Mouse (Mus musculus) gastrocnemius, postnatal 14 days (tissue): ENCODE measurements around the gene Gm13306. TPM values are rescaled to one million over a fixed set of nuclear protein-coding genes. Genes with fewer than 3 reads are reported as not detected.
"Not testable (repeated sequence)": the region's sequence is repeated elsewhere in the genome, so short reads cannot be mapped to it uniquely, and the experiment has no call there.

ENCODE experiments used
- DNase-seq: peaks from one replicate; pipeline ENCODE4 v3.0.0; 2021; ENCODE audit warnings: mixed read lengths
- intact Hi-C: fragments of 180-260 bp; cut with DNase I; formaldehyde crosslinking; loops from one replicate; pipeline ENCODE4 v1.15.1; 2025; ENCODE audit warnings: low total_unique reads
- long read RNA-seq, 2 experiments: library from polyadenylated mRNA; stranded (forward); transcript quantifications; one replicate each; pipeline ENCODE4 v2.0.0; 2021
- total RNA-seq, 2 experiments: library from RNA; stranded (reverse); gene quantifications; 2 replicates each; pipeline ENCODE4 v1.2.3; 2021

Gm13306 gene
- total RNA-seq: 1 to 10 TPM in 1 of 2 experiments, under 1 TPM in 1; 0.86 to 2.1 TPM
- long read RNA-seq, experiment 1, partial matches to known transcripts: 0 of 1 reads
- long read RNA-seq, experiment 1, other reads (novel, unspliced or antisense): 1 of 1 reads
- long read RNA-seq, experiment 2, partial matches to known transcripts: 0 of 3 reads
- long read RNA-seq, experiment 2, other reads (novel, unspliced or antisense): 1 of 3 reads

DNA sequence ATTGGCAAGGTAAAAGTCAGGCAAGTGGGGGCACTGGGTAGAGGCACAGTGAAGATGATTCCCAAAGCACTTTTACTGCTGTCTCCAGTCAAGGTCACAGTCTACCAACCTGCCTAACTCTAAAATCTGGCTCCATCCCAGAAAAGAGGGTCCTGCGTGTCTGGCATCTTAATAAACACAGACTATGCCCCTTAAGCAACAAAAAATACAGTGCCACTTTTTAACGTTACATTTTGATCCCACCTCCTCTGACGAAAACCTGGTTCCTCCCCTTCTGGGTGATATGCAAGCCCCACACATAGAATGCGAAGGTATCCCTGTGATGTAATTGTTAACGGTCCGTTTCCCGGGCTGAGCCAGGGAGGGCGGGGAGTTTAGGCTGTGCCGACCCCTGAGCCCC, at the start of gene Gm13306:
Gm13306 (plus strand) TSS at position 301 of the 400 bp plus-strand sequence.
- intact Hi-C loops, DNase-seq: not testable (repeated sequence)

DNA sequence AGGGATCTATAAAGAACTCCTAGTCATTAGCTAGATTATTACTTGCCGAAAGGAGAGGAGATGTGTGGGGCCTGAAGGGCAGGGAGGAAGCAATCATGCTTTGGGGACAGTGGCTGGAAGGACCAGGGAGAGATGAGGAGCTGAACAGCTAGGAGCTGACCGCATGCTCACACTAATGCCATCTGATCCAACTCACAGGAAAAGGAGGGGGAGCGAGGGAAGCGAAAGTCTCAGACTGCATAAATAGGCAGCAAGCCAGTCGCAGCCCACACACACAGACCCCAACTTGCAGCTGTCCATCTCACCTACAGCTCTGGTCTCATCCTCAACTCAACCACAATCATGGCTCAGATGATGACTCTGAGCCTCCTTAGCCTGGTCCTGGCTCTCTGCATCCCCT, 38.7 kb upstream of the Gm13306 start, which contains the start of gene Gm13304:
Gm13304 (plus strand) TSS at position 301 of the 400 bp plus-strand sequence.
- DNase-seq, intact Hi-C loops: not testable (repeated sequence)

DNA sequence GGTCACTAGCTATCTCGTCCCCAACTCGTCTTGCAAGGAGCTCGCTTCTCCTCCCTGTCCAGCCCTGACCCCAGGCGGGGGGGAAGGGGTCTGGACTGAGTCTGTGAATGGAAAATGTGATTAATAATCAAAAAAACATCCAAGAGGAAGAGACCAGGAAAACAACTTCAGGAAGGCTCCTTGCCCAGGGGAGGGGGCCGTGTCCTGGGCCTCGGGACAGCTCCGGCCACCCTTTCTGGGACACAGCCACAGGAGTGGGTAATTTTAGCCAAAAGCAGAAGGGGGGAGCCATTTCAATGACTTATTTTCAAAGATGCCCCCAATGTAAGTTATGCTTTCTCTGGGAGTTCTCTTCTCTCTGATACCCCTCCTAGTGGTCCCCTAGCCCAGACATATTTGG, 15.3 kb downstream of the Gm13306 start, which contains the start of gene Gm13305:
Gm13305 (minus strand) TSS at position 101 of the 400 bp plus-strand sequence.
- DNase-seq, intact Hi-C loops: not testable (repeated sequence)

DNA sequence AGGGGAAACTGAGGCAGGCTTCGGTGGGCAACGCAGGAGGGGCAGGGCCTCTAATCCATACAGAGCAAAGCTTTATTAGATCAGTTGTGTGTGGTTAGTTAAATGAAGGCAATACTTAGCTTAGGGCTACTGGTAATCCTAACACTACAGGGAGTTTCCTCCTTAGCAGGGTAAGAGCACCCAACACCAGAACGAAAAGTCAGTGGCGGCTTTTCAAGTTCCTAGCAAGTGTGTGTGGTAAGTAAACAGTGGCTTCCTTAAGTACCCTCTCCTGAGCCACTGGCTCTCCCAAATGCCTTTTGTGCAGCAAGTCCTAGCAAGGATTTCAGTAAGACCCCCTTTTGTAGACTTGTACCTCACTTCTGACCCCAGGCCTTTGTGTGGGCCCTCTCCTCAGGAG, 25.0 kb downstream of the Gm13306 start:
- DNase-seq, intact Hi-C loops: not testable (repeated sequence)

DNA sequence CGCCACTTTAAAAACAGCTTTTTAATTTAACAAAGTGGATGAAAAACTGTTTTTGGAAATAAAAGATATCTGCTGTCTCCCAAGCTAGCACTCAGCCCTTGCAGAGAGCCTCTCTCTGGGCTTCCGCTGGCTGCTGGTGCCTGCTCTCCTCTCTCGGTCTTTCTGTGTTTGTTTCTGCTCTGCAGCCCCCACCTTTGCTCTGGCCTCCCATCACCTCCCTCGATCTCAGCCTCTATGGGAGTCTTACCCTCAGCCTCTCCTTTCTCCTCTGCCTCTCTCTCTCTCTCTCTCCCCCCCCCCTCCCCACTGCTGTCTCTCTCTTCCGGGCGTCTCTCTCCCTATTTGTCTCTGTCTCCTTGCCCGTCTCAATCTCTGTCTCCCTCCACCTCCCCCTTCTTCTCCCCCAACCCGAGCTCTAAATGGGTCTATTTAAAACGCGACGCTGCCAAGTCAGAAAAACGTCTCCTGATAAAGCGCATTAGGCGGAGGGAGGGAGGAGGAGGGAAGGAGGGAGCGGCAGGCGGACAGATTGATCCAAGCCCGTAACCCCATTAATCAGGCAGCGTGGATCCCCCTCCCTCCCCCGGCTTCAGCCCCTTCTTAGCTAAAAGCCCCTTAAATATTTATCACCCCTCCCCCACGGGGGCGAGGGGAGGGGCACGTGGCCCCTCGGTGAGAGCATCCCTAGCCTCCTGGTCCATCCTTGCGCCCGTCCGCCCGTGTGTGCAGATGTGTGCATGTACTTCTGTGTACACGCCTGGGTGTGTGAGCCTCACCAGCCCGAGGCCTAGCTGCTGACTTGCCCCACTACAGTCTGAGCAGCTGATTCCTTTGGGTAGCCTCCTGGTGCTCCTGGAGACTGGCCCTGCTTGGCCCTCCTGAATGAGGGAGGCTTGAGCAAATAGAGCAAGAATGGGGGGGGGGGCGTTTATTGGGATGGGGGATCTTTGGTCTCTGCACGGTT, 30.3 kb downstream of the Gm13306 start:
- intact Hi-C loops, DNase-seq: not testable (repeated sequence)

DNA sequence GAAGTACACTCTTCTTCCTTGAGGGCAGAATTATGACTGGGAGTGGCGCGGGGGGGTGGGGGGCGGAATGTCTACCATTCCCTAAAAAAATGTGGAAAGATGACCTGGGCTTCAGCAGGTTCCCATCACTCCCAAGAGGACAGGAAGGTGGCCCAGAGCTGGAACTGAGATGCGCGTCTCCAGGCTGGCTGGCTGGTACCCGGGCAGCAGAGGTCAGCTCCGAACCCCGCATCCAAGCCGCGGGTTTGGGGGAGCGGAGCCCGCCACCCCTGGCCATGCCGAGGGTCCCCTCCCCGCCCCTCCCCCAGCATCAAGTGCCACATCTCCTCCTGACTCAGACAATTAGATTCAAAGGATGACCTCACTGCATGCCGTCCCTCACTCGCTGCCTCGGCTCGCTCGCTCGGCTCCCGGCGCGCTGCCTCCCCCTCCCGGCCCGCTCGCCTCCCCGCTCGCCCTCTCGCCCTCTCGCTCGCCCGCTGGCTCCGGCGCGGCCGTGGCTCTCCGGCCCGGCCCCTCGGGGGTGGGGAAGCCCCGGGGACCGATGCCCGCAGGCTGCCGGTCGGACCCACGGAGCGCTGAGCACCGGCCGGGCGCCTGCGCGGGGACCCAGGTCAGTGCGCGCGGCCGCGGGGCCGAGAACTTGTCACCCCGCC, 31.2 kb downstream of the Gm13306 start:
- DNase-seq, intact Hi-C loops: not testable (repeated sequence)

DNA sequence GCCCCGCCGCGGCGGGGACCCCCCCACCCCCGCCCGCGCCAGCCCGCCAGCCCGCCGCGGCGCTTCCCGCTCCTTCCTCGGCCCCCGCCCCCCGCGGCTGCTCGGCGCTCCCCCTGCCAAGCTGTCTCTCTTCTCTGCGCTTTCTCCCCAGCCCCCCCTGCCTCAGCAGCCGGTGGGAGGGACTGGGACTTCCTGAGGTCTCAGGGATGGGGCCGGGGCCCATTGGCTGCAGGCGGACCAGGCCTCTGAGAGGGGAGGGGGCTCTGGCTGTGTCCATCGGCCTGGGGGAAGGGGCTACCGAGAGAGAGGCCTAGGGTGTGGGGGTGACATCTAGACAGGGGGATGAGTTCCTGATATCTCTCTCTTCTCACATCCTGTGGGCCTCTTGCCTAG, 31.7 kb downstream of the Gm13306 start:
- DNase-seq, intact Hi-C loops: not testable (repeated sequence)

Other genes with a start within 250 kb of the Gm13306 start
- not detected for gene Gm21541, start 249.8 kb upstream of the Gm13306 start, total RNA-seq
- 1 to 10 TPM in 1 of 2 experiments, under 1 TPM in 1; 0.33 to 2.4 TPM for gene Gm20878, start 211.9 kb upstream of the Gm13306 start, total RNA-seq
- under 1 TPM in 1 of 2 experiments, not detected in 1; 0.09 TPM for gene Fam205a4, start 187.4 kb upstream of the Gm13306 start, total RNA-seq
- not detected for gene Gm21093, start 118.7 kb upstream of the Gm13306 start, total RNA-seq
- gene Gm3893, start 62.2 kb upstream of the Gm13306 start, total RNA-seq: not detected
- gene Gm13304, start 38.6 kb upstream of the Gm13306 start, total RNA-seq: 10 to 100 TPM in 1 of 2 experiments, 1 to 10 TPM in 1; 5.8 to 10.2 TPM
- gene Gm13305, start 15.2 kb downstream of the Gm13306 start, total RNA-seq: 1 to 10 TPM in 1 of 2 experiments, under 1 TPM in 1; 0.35 to 1.1 TPM
- gene Gm10600, start 87.2 kb downstream of the Gm13306 start, total RNA-seq: 1 to 10 TPM in 1 of 2 experiments, under 1 TPM in 1; 0.21 to 1.6 TPM
- gene Ccl21b, start 102.3 kb downstream of the Gm13306 start, total RNA-seq: not detected
- not detected for gene Gm21953, start 140.8 kb downstream of the Gm13306 start, total RNA-seq
- gene Fam205a3, start 164.9 kb downstream of the Gm13306 start, total RNA-seq: under 1 TPM in 1 of 2 experiments, not detected in 1; 0.12 TPM